In the genomic region with DNA sequence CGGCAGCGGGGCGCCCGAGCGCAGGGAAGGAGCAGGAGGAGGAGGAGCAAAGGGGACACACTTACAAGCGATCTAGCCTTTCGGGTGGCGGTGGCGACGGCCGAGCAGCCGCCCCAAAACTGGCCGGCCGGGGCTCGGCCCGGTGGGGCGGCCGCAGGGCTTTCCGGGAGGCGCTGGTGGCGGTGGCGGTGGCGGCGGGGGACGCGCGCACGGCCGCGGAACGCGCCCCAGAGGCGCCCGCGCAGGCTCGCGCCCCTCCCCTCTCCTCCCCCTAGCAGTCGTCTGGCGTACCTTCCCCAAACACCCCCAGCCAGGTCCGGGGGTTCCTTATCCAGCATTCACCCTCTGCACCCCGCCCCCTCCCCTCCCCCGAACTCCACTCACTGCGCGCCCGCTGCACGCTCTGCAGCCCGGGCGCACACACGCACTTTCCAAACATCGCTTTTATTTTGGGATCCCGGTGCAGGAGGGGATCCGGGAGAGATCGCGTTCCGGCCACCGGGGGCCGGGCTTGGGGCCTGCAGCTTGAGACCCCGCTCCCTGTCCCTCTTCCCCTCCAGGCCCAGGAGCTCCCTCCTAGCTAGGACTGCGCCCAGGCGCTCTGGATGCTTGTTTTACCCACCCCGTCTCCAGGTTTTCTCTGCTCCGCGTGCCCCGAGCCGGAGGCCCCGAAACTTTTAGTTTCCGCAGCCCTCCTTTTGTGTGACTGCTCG, we compare ENCODE assay signal across 8 mouse cellular contexts. TPM values are rescaled to one million over a fixed set of nuclear protein-coding genes. Genes with fewer than 3 reads are reported as not detected.
DNase-seq lines count a peak whose midpoint lies in the region; ATAC-seq and TF ChIP-seq lines count a peak whose summit lies in the region.

No protein-coding gene starts in this region.

- H3K27ac ChIP-seq in ES-Bruce4 (ENCODE audit: insufficient read depth, low read length) = peak overlapping the region; percentile 46
- H3K27ac ChIP-seq in forebrain, embryonic 13.5 days = peak overlapping the region; percentile 100
- H3K27ac ChIP-seq in lung, postnatal 0 days (ENCODE audit: low read length) = peak overlapping the region; percentile 95

- no peaks in the 10 kb centered on the region for H3K9me3 ChIP-seq in ES-Bruce4 (replicated peaks; ENCODE audit: control insufficient read depth, insufficient read depth, low read length, poor library complexity, severe bottlenecking)
- no peaks in the 10 kb centered on the region for H3K9me3 ChIP-seq in forebrain, embryonic 13.5 days (replicated peaks)
- H3K9me3 ChIP-seq in lung, postnatal 0 days (ENCODE audit: low read length) = no peaks in the 10 kb centered on the region

- TF ChIP-seq EP300 in ES-Bruce4 (IDR thresholded peaks at IDR 0.05; ENCODE audit: insufficient read depth, low read depth, low read length) = 0 out of 2 replicates have a peak, but pooled peaks have one; percentile 8
- TF ChIP-seq EP300 in lung, postnatal 0 days (IDR thresholded peaks at IDR 0.05) = no peak

- intact Hi-C loops in heart, postnatal 10 days (cut with DNase I) = loop anchor here (1.0 to 10.0 kb wide), 15 partner anchors 49 to 1993 kb away; no protein-coding TSS in a partner anchor

- TF ChIP-seq POLR2A in ES-Bruce4 (IDR thresholded peaks at IDR 0.05; ENCODE audit: insufficient read depth, low read length) = peak; percentile 2

- H3K27me3 ChIP-seq in ES-Bruce4 (ENCODE audit: control insufficient read depth, insufficient read depth, low read length, poor library complexity, severe bottlenecking) = no peaks in the 10 kb centered on the region
- H3K27me3 ChIP-seq in forebrain, embryonic 13.5 days = no peaks in the 10 kb centered on the region
- no peaks in the 10 kb centered on the region for H3K27me3 ChIP-seq in lung, postnatal 0 days (replicated peaks; ENCODE audit: insufficient read depth, low read length)

- peak overlapping the region; percentile 80 for H3K9ac ChIP-seq in ES-Bruce4 (ENCODE audit: low read depth, poor library complexity, severe bottlenecking)
- peak overlapping the region; percentile 97 for H3K9ac ChIP-seq in forebrain, embryonic 13.5 days
- H3K9ac ChIP-seq in lung, postnatal 0 days (replicated peaks; ENCODE audit: low read depth) = peak overlapping the region; percentile 65

- no peak for TF ChIP-seq CTCF in ES-Bruce4 (IDR thresholded peaks at IDR 0.05; ENCODE audit: low read depth, low read length)
- peak; percentile 19; the same call in 1 of the 2 replicates for TF ChIP-seq CTCF in lung, postnatal 0 days (IDR thresholded peaks at IDR 0.05)

- WGBS in forebrain, embryonic 13.5 days = under 1% methylated on average over 38 of the region's 68 CpGs
- WGBS in lung, postnatal 0 days = 3% methylated on average over 33 of the region's 68 CpGs

- DNase-seq in adrenal gland, postnatal 36 days = peak; percentile 76 to 83
- DNase-seq in heart, postnatal 10 days = peak; percentile 79 to 80
- DNase-seq in kidney, postnatal 36 days = peak; percentile 55 to 77
- DNase-seq in lung, postnatal 0 days (ENCODE audit: low spot score) = peak; percentile 78
- DNase-seq in retina, embryonic 14.5 days (ENCODE audit: low spot score) = peak; percentile 78
- peak; percentile 79 for DNase-seq in yolk sac, embryonic 10.5 days (ENCODE audit: low spot score)

- peak; percentile 59 for ATAC-seq in forebrain, embryonic 13.5 days
- ATAC-seq in lung, postnatal 0 days = peak; percentile 44

- no peaks in the 10 kb centered on the region for H3K4me1 ChIP-seq in ES-Bruce4 (ENCODE audit: control insufficient read depth, insufficient read depth, low read length)
- peaks cover 31% of the 10 kb centered on the region for H3K4me1 ChIP-seq in forebrain, embryonic 13.5 days
- H3K4me1 ChIP-seq in lung, postnatal 0 days (ENCODE audit: insufficient read depth, low read depth, low read length) = no peaks in the 10 kb centered on the region

- H3K36me3 ChIP-seq in ES-Bruce4 (ENCODE audit: control insufficient read depth, insufficient read depth, low read length, poor library complexity, severe bottlenecking) = no peaks in the 10 kb centered on the region
- H3K36me3 ChIP-seq in forebrain, embryonic 13.5 days (ENCODE audit: poor library complexity, severe bottlenecking) = no peaks in the 10 kb centered on the region
- no peaks in the 10 kb centered on the region for H3K36me3 ChIP-seq in lung, postnatal 0 days (ENCODE audit: insufficient read depth, low read length)

- peak overlapping the region; percentile 88 for H3K4me2 ChIP-seq in forebrain, embryonic 13.5 days
- peak overlapping the region; percentile 87 for H3K4me2 ChIP-seq in lung, postnatal 0 days (replicated peaks; ENCODE audit: low read depth, low read length)

- H3K4me3 ChIP-seq in ES-Bruce4 (ENCODE audit: low read depth, low read length) = peak overlapping the region; percentile 80
- H3K4me3 ChIP-seq in forebrain, embryonic 13.5 days = peak overlapping the region; percentile 95
- peak overlapping the region; percentile 91 for H3K4me3 ChIP-seq in lung, postnatal 0 days (ENCODE audit: low read depth, low read length)

RNA-seq across cellular contexts. Expression of a gene that starts 0.4 kb away (rescaled TPM):
- polyA plus RNA-seq in ES-Bruce4 (2011; ENCODE audit: insufficient read depth, insufficient read length, low read depth, missing spikeins) = 133 and 144 TPM in 2 replicates
- total RNA-seq in adrenal gland, postnatal 36 days (2021) = 10 to 100 TPM; 71.9 to 94.9 TPM
- 70.1 and 76.1 TPM in 2 replicates for polyA plus RNA-seq in forebrain, embryonic 13.5 days (2015; fragmentation: Nextera tagmentation; extraction: Ambion mirVana)
- 100 to 1,000 TPM; 102 to 112 TPM for total RNA-seq in heart, postnatal 10 days (2021)
- 46.3 and 56.4 TPM in 2 replicates for polyA plus RNA-seq in lung, postnatal 0 days (2015; fragmentation: Nextera tagmentation; extraction: Ambion mirVana)

Comparison
In these comparisons a context has a peak if more than half of its experiments do, and no peak if none do; other contexts are left out.
1. Peak in every context shown above with its lines: DNase-seq, ATAC-seq, H3K4me3 ChIP-seq and H3K27ac ChIP-seq.
2. H3K27ac ChIP-seq: peak in every context shown above with its lines; median percentile 100 in forebrain, embryonic 13.5 days; 95 in lung, postnatal 0 days; 46 in ES-Bruce4.